Mouse (Mus musculus) MEL (cell line): ENCODE measurements around the gene Ren1. TPM values are rescaled to one million over a fixed set of nuclear protein-coding genes. Genes with fewer than 3 reads are reported as not detected.

Experiments used
- DNase-seq: peaks from one replicate; pipeline ENCODE4 v3.0.0; 2011; ENCODE audit warnings: low read depth, low spot score
- H3K27ac ChIP-seq: 2 replicates; pipeline ENCODE4 v1.5.1; 2012; ENCODE audit warnings: low read depth, mild to moderate bottlenecking, control low read depth, low read length, moderate library complexity; ENCODE audit not compliant: control insufficient read depth
- H3K27me3 ChIP-seq, 2 experiments: fragments of 150-350 bp in 1 of 2; sonication (generic) in 1 of 2; 2 replicates each; pipeline ENCODE4 v1.6.1; 2012; ENCODE audit warnings: low read length in 2 of 2, mild to moderate bottlenecking in 2 of 2, improper control_type of control experiment in 1 of 2, moderate library complexity in 1 of 2; ENCODE audit not compliant: insufficient read depth in 2 of 2, control insufficient read depth in 1 of 2
- H3K36me3 ChIP-seq, 2 experiments: 2 replicates each; pipeline ENCODE4 v1.6.1; 2012 to 2014; ENCODE audit warnings: low read length in 2 of 2, improper control_type of control experiment in 1 of 2, inconsistent platforms in 1 of 2, mild to moderate bottlenecking in 1 of 2; ENCODE audit not compliant: insufficient read depth in 2 of 2, control insufficient read depth in 1 of 2
- H3K4me1 ChIP-seq, 2 experiments: fragments of 150-350 bp in 1 of 2; sonication (generic) in 1 of 2; 2 replicates each; pipeline ENCODE4 v1.6.1; 2012; ENCODE audit warnings: low read length in 2 of 2, improper control_type of control experiment in 1 of 2, mild to moderate bottlenecking in 1 of 2; ENCODE audit not compliant: insufficient read depth in 2 of 2, control insufficient read depth in 1 of 2
- H3K4me3 ChIP-seq, 2 experiments: fragments of 150-350 bp in 1 of 2; sonication (generic) in 1 of 2; 2 replicates each; pipeline ENCODE4 v1.5.1; 2012; ENCODE audit warnings: low read depth in 2 of 2, low read length in 2 of 2, mild to moderate bottlenecking in 2 of 2, moderate library complexity in 2 of 2, control low read depth in 1 of 2, improper control_type of control experiment in 1 of 2; ENCODE audit not compliant: control insufficient read depth in 1 of 2, insufficient read depth in 1 of 2
- H3K79me2 ChIP-seq: 2 replicates; pipeline ENCODE4 v1.6.1; 2012; ENCODE audit warnings: mild to moderate bottlenecking, low read length, moderate library complexity; ENCODE audit not compliant: control insufficient read depth, poor library complexity, insufficient read depth
- H3K9ac ChIP-seq: 2 replicates; pipeline ENCODE4 v1.6.1; 2012; ENCODE audit warnings: low read depth, mild to moderate bottlenecking, control low read depth, low read length, moderate library complexity; ENCODE audit not compliant: control insufficient read depth, poor library complexity, severe bottlenecking
- H3K9me3 ChIP-seq: fragments of 150-350 bp; sonication (generic); replicated peaks from 2 replicates; pipeline ENCODE4 v1.6.1; 2012; ENCODE audit warnings: mild to moderate bottlenecking, low read length, improper control_type of control experiment, moderate library complexity; ENCODE audit not compliant: insufficient read depth
- BHLHE40 ChIP-seq: IDR thresholded peaks from 2 replicates; pipeline ENCODE4 v1.6.1; 2012; ENCODE audit warnings: low read depth, mild to moderate bottlenecking, inconsistent platforms, low read length, improper control_type of control experiment, borderline replicate concordance
- CHD1 ChIP-seq: IDR thresholded peaks from 2 replicates; pipeline ENCODE4 v1.6.1; 2012; ENCODE audit warnings: low read depth, mild to moderate bottlenecking, inconsistent platforms, low read length, improper control_type of control experiment
- CTCF ChIP-seq, 3 experiments: IDR thresholded peaks in 2 of 3; conservative IDR thresholded peaks in 1 of 3; 2 replicates each; pipeline ENCODE4 v1.5.1; 2011 to 2012; ENCODE audit warnings: low read length in 3 of 3, low read depth in 2 of 3, mild to moderate bottlenecking in 2 of 3, improper control_type of control experiment in 1 of 3, inconsistent platforms in 1 of 3, mixed read lengths in 1 of 3, moderate library complexity in 1 of 3; ENCODE audit not compliant: control insufficient read depth in 1 of 3, insufficient read depth in 1 of 3, poor library complexity in 1 of 3, severe bottlenecking in 1 of 3
- E2F4 ChIP-seq: IDR thresholded peaks from 2 replicates; pipeline ENCODE4 v1.6.1; 2011; ENCODE audit warnings: low read depth, low read length, improper control_type of control experiment, borderline replicate concordance
- ELF1 ChIP-seq: IDR thresholded peaks from 2 replicates; pipeline ENCODE4 v1.6.1; 2014; ENCODE audit warnings: low read depth, mild to moderate bottlenecking, inconsistent platforms, low read length, improper control_type of control experiment, moderate library complexity
- ETS1 ChIP-seq: IDR thresholded peaks from 2 replicates; pipeline ENCODE4 v1.6.1; 2012; ENCODE audit warnings: low read depth, mild to moderate bottlenecking, inconsistent platforms, low read length, improper control_type of control experiment, moderate library complexity
- GABPA ChIP-seq: IDR thresholded peaks from 2 replicates; pipeline ENCODE4 v1.6.1; 2012; ENCODE audit warnings: low read depth, mild to moderate bottlenecking, inconsistent platforms, low read length, improper control_type of control experiment, moderate library complexity
- JUND ChIP-seq: IDR thresholded peaks from 2 replicates; pipeline ENCODE4 v1.6.1; 2011; ENCODE audit warnings: low read depth, mild to moderate bottlenecking, improper control_type of control experiment, low read length
- MAFK ChIP-seq: IDR thresholded peaks from 2 replicates; pipeline ENCODE4 v1.6.1; 2011; ENCODE audit warnings: low read depth, mild to moderate bottlenecking, low read length, improper control_type of control experiment, borderline replicate concordance
- MAZ ChIP-seq: IDR thresholded peaks from 2 replicates; pipeline ENCODE4 v1.6.1; 2012; ENCODE audit warnings: low read depth, mild to moderate bottlenecking, inconsistent platforms, low read length, improper control_type of control experiment
- MEF2A ChIP-seq: IDR thresholded peaks from 2 replicates; pipeline ENCODE4 v1.6.1; 2014; ENCODE audit warnings: low read depth, mild to moderate bottlenecking, inconsistent platforms, low read length, improper control_type of control experiment; ENCODE audit not compliant: poor library complexity, insufficient replicate concordance, severe bottlenecking; ENCODE audit errors: extremely low read depth
- MXI1 ChIP-seq: IDR thresholded peaks from 2 replicates; pipeline ENCODE4 v1.6.1; 2011; ENCODE audit warnings: mild to moderate bottlenecking, low read depth, low read length, improper control_type of control experiment
- MYB ChIP-seq: IDR thresholded peaks from 2 replicates; pipeline ENCODE4 v1.6.1; 2011; ENCODE audit warnings: mild to moderate bottlenecking, low read depth, low read length, improper control_type of control experiment
- POLR2AphosphoS5 ChIP-seq: IDR thresholded peaks from 2 replicates; pipeline ENCODE4 v1.6.1; 2012; ENCODE audit warnings: low read depth, borderline replicate concordance, mild to moderate bottlenecking, inconsistent platforms, low read length, moderate library complexity, mixed read lengths
- SMC3 ChIP-seq: IDR thresholded peaks from 2 replicates; pipeline ENCODE4 v1.6.1; 2011; ENCODE audit warnings: low read depth, low read length, improper control_type of control experiment
- TAL1 ChIP-seq: IDR thresholded peaks from 2 replicates; pipeline ENCODE4 v1.6.1; 2012; ENCODE audit warnings: mild to moderate bottlenecking, inconsistent platforms, low read length, moderate library complexity, mixed read lengths
- TBP ChIP-seq: IDR thresholded peaks from 2 replicates; pipeline ENCODE4 v1.8.0; 2011; ENCODE audit warnings: low read depth, low read length, improper control_type of control experiment
- TCF12 ChIP-seq: IDR thresholded peaks from 2 replicates; pipeline ENCODE4 v1.6.1; 2014; ENCODE audit warnings: low read depth, mild to moderate bottlenecking, inconsistent platforms, low read length, improper control_type of control experiment, moderate library complexity
- UBTF ChIP-seq: IDR thresholded peaks from 2 replicates; pipeline ENCODE4 v1.6.1; 2012; ENCODE audit warnings: low read depth, mild to moderate bottlenecking, inconsistent platforms, low read length, improper control_type of control experiment, moderate library complexity, borderline replicate concordance; ENCODE audit not compliant: insufficient read depth
- USF2 ChIP-seq, 2 experiments: IDR thresholded peaks; 2 replicates each; pipeline ENCODE4 v1.6.1; 2011 to 2012; ENCODE audit warnings: improper control_type of control experiment in 2 of 2, low read length in 2 of 2, borderline replicate concordance in 1 of 2, inconsistent platforms in 1 of 2, low read depth in 1 of 2, mild to moderate bottlenecking in 1 of 2; ENCODE audit not compliant: insufficient read depth in 1 of 2
- ZC3H11A ChIP-seq: IDR thresholded peaks from 2 replicates; pipeline ENCODE4 v1.6.1; 2012; ENCODE audit warnings: low read depth, mild to moderate bottlenecking, inconsistent platforms, low read length, improper control_type of control experiment
- ZKSCAN1 ChIP-seq: IDR thresholded peaks from 2 replicates; pipeline ENCODE4 v1.6.1; 2012; ENCODE audit warnings: low read depth, mild to moderate bottlenecking, inconsistent platforms, low read length, improper control_type of control experiment, moderate library complexity
- polyA plus RNA-seq, 2 experiments: library from polyadenylated mRNA; stranded (reverse) in 1 of 2; unstranded in 1 of 2; fragments of >175 nt in 1 of 2; fragments of >200 nt in 1 of 2; gene quantifications; 2 replicates each; pipeline versions ENCODE4 v1.2.1 to v1.2.4; 2012; ENCODE audit warnings: low replicate concordance in 2 of 2, low read depth in 1 of 2; ENCODE audit not compliant: insufficient read length in 2 of 2, insufficient read depth in 1 of 2, missing spikeins in 1 of 2
- total RNA-seq: library from RNA; depleted of rRNA; stranded (reverse); fragments of 300-350 nt; gene quantifications from 2 replicates; pipeline ENCODE4 v1.2.3, GENCODE M21; 2012

The Ren1 gene
- total and polyA plus RNA-seq, 3 experiments, result 6.9 to 16.8 TPM; not detected in 1

- Histone ChIP-seq H3K4me1 (no peaks in the 10 kb centered on the region), H3K9ac (no peak overlapping the region), H3K9me3 (no peaks in the 10 kb centered on the region), H3K27me3 (peaks cover 2 to 6% of the 10 kb centered on the region in 2 experiments; a peak in 3 of 4 replicates), H3K36me3 (no peaks in the 10 kb centered on the region), H3K4me3 (no peak overlapping the region), H3K79me2 (no peaks in the 10 kb centered on the region), H3K27ac (no peak overlapping the region)
- TF ChIP-seq ELF1 (no peak), GABPA (no peak), ETS1 (no peak), MAZ (no peak), MYB (no peak), TAL1 (no peak)
- no peak for DNase-seq
Observed at GRCm38 (mm10) chr1:133328299-133328795, 22.0 kb upstream of the Ren1 start.

- no peak overlapping the region for H3K4me3 ChIP-seq
- no peak overlapping the region for H3K27ac ChIP-seq
- peaks cover 2 to 6% of the 10 kb centered on the region in 2 experiments; a peak in 3 of 4 replicates for H3K27me3 ChIP-seq
Observed at GRCm38 (mm10) chr1:133328896-133329637, 21.2 kb upstream of the Ren1 start.

GRCm38 (mm10) chr1:133329638-133329964 is 20.7 kb upstream of the Ren1 start:
- peaks cover 2 to 6% of the 10 kb centered on the region in 2 experiments; a peak in 3 of 4 replicates for H3K27me3 ChIP-seq
- no peaks in the 10 kb centered on the region for H3K79me2 ChIP-seq
- no peaks in the 10 kb centered on the region for H3K9me3 ChIP-seq
- TF ChIP-seq CHD1 (no peak), MAFK (no peak), TCF12 (no peak), MYB (no peak), UBTF (no peak), BHLHE40 (no peak), JUND (no peak), MXI1 (no peak), ETS1 (no peak), ZKSCAN1 (no peak)
- H3K9ac ChIP-seq, result no peak overlapping the region
- no peaks in the 10 kb centered on the region for H3K36me3 ChIP-seq
- H3K27ac ChIP-seq, result no peak overlapping the region
- no peaks in the 10 kb centered on the region for H3K4me1 ChIP-seq
- H3K4me3 ChIP-seq, result no peak overlapping the region
- DNase-seq, result no peak

More at GRCm38 (mm10) chr1:133328896-133329637, 21.2 kb upstream of the Ren1 start:
- Histone ChIP-seq H3K79me2 (no peaks in the 10 kb centered on the region), H3K9ac (no peak overlapping the region), H3K4me1 (no peaks in the 10 kb centered on the region), H3K36me3 (no peaks in the 10 kb centered on the region), H3K9me3 (no peaks in the 10 kb centered on the region)
- no peak for DNase-seq
- TF ChIP-seq USF2 (IDR thresholded peaks at IDR 0.05; ENCODE audit: borderline replicate concordance in 1 of 2, insufficient read depth in 1 of 2, low read depth in 1 of 2, low read length in 2 of 2), result no peak
- no peak for TF ChIP-seq E2F4
- TF ChIP-seq POLR2AphosphoS5, result no peak
- TF ChIP-seq TAL1, result no peak
- no peak for TF ChIP-seq MEF2A
- TF ChIP-seq ZC3H11A, result no peak
- TF ChIP-seq MAFK, result no peak
- TF ChIP-seq TBP, result no peak
- TF ChIP-seq SMC3, result no peak
- no peak for TF ChIP-seq CTCF (IDR thresholded peaks at IDR 0.05 in 2 of 3, conservative IDR thresholded peaks at IDR 0.05 in 1 of 3; ENCODE audit: control insufficient read depth in 1 of 3, insufficient read depth in 1 of 3, low read depth in 2 of 3, low read length in 3 of 3, poor library complexity in 1 of 3, severe bottlenecking in 1 of 3)
- TF ChIP-seq TCF12, result no peak
